Mouse (Mus musculus): ENCODE measurements at regions not wholly inside any gene's neighbourhood (a gene's known extent, or its start where the extent isn't known, plus 50 kb on each side); places are given as distances from the start of the nearest gene placed in this dataset.

DNA sequence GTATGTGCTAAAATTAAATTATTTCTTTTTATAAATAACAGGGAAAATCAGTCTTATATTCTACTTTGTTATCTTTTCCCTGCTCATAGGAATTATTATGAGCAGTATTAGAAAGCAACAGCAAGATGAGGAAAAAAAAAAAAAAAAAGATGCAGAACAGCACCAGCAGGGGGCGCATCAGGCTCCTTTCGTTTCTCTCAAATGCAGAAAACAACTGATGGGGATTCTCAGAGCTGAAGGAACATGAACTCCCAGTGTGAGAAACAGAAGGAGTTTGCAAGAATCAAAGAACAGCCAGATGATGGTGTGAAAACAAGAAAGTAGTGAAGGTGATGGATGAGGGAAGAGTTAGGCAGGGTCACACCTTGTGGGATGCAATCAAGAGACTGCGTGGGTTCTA, 478.7 kb downstream of the Cenpc1 start:
- no peaks in the 10 kb centered on the region for H3K36me3 ChIP-seq (ENCODE audit: control insufficient read depth, insufficient read depth, low read length)
- DNase-seq (ENCODE audit: low spot score), result peak; percentile 64
- H3K9ac ChIP-seq (ENCODE audit: low read length), result no peak overlapping the region
- WGBS, result 23% methylated on average over 3 of the region's 3 CpGs
- H3K27ac ChIP-seq (replicated peaks; ENCODE audit: low read depth, low read length), result no peak overlapping the region
- no peaks in the 10 kb centered on the region for H3K9me3 ChIP-seq (ENCODE audit: control insufficient read depth, low read length)
- H3K27me3 ChIP-seq (ENCODE audit: control insufficient read depth, insufficient read depth, low read length), result no peaks in the 10 kb centered on the region
- no peak for ATAC-seq (ENCODE audit: insufficient number of reproducible peaks, low FRiP score, low TSS enrichment, low read depth)
- H3K4me2 ChIP-seq (ENCODE audit: low read depth, severe bottlenecking), result no peak overlapping the region
- H3K4me3 ChIP-seq (ENCODE audit: low read depth, low read length), result no peak overlapping the region
- no peaks in the 10 kb centered on the region for H3K4me1 ChIP-seq (ENCODE audit: control insufficient read depth, insufficient read depth, low read length)

- ATAC-seq (ENCODE audit: insufficient number of reproducible peaks, low FRiP score, low TSS enrichment, low read depth), result no peak
- H3K27ac ChIP-seq (replicated peaks; ENCODE audit: low read depth, low read length), result no peak overlapping the region
- no peak overlapping the region for H3K4me3 ChIP-seq (ENCODE audit: low read depth, low read length)
- H3K9me3 ChIP-seq (ENCODE audit: control insufficient read depth, low read length), result no peaks in the 10 kb centered on the region
- H3K4me1 ChIP-seq (ENCODE audit: control insufficient read depth, insufficient read depth, low read length), result no peaks in the 10 kb centered on the region
- DNase-seq (ENCODE audit: low spot score), result no peak
- no peak overlapping the region for H3K9ac ChIP-seq (ENCODE audit: low read length)
- H3K36me3 ChIP-seq (ENCODE audit: control insufficient read depth, insufficient read depth, low read length), result no peaks in the 10 kb centered on the region
- H3K27me3 ChIP-seq (ENCODE audit: control insufficient read depth, insufficient read depth, low read length), result no peaks in the 10 kb centered on the region
- no peak overlapping the region for H3K4me2 ChIP-seq (ENCODE audit: low read depth, severe bottlenecking)
Observed at GRCm38 (mm10) chr5:85572531-85572930, 492.9 kb downstream of the Cenpc1 start.

DNA sequence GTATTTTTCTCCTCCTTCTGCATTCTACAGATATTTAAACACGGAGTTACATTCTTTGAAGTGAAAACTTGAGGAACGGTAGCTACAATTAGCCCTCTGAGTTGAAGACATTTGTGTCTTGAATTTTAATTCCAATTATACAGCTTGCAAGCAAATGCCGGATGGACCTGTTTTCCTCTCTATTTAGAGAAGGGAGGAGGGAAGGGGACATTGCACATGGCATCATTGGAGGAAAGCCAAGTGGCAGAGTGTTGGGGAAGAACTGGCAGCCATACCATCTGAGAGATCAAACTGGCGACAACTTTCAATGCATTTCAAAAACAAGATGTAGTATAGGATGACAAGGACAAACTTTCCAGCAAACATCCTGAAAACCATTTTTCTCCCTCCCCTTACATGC, 493.4 kb downstream of the Cenpc1 start:
- H3K36me3 ChIP-seq (ENCODE audit: control insufficient read depth, insufficient read depth, low read length), result no peaks in the 10 kb centered on the region
- no peaks in the 10 kb centered on the region for H3K9me3 ChIP-seq (ENCODE audit: control insufficient read depth, low read length)
- DNase-seq (ENCODE audit: low spot score) (no peak), ATAC-seq (ENCODE audit: insufficient number of reproducible peaks, low FRiP score, low TSS enrichment, low read depth) (no peak)
- no peak overlapping the region for H3K9ac ChIP-seq (ENCODE audit: low read length)
- no peak overlapping the region for H3K4me3 ChIP-seq (ENCODE audit: low read depth, low read length)
- H3K27ac ChIP-seq (replicated peaks; ENCODE audit: low read depth, low read length), result no peak overlapping the region
- 85% methylated on average over 4 of the region's 4 CpGs for WGBS
- H3K4me2 ChIP-seq (ENCODE audit: low read depth, severe bottlenecking), result no peak overlapping the region
- no peaks in the 10 kb centered on the region for H3K4me1 ChIP-seq (ENCODE audit: control insufficient read depth, insufficient read depth, low read length)
- no peaks in the 10 kb centered on the region for H3K27me3 ChIP-seq (ENCODE audit: control insufficient read depth, insufficient read depth, low read length)

GRCm38 (mm10) chr5:85571381-85571780, 494.0 kb downstream of the Cenpc1 start:
- Histone ChIP-seq H3K9ac (ENCODE audit: low read length) (no peak overlapping the region), H3K27me3 (ENCODE audit: control insufficient read depth, insufficient read depth, low read length) (no peaks in the 10 kb centered on the region), H3K27ac (replicated peaks; ENCODE audit: low read depth, low read length) (no peak overlapping the region), H3K4me1 (ENCODE audit: control insufficient read depth, insufficient read depth, low read length) (no peaks in the 10 kb centered on the region), H3K9me3 (ENCODE audit: control insufficient read depth, low read length) (no peaks in the 10 kb centered on the region), H3K36me3 (ENCODE audit: control insufficient read depth, insufficient read depth, low read length) (no peaks in the 10 kb centered on the region), H3K4me3 (ENCODE audit: low read depth, low read length) (no peak overlapping the region), H3K4me2 (ENCODE audit: low read depth, severe bottlenecking) (no peak overlapping the region)
- DNase-seq (ENCODE audit: low spot score) (no peak), ATAC-seq (ENCODE audit: insufficient number of reproducible peaks, low FRiP score, low TSS enrichment, low read depth) (no peak)
- WGBS, result 89% methylated on average over 3 of the region's 3 CpGs

DNA sequence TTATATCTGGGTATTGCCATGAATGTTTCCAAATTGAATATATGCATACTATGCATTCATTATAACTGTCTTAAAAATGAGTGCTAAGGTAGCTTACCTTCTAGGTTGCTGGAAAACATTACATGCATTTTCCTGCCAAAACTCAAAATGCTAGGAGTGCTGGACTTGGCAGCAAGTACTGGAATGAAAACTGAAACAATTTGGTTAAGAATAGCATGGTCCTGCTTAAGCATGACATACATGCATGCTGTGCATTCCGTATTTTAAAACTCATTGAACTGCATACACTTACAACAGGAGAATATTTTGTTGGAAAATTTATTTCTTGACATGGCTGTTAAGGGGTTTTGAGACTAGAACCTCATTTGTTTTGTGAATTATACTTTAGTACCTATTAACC, 529.1 kb downstream of the Cenpc1 start:
- Histone ChIP-seq H3K27me3 (ENCODE audit: control insufficient read depth, insufficient read depth, low read length) (no peaks in the 10 kb centered on the region), H3K36me3 (ENCODE audit: control insufficient read depth, insufficient read depth, low read length) (no peaks in the 10 kb centered on the region), H3K9ac (ENCODE audit: low read length) (no peak overlapping the region), H3K4me1 (ENCODE audit: control insufficient read depth, insufficient read depth, low read length) (no peaks in the 10 kb centered on the region), H3K4me2 (ENCODE audit: low read depth, severe bottlenecking) (no peak overlapping the region), H3K4me3 (ENCODE audit: low read depth, low read length) (no peak overlapping the region), H3K9me3 (ENCODE audit: control insufficient read depth, low read length) (no peaks in the 10 kb centered on the region), H3K27ac (replicated peaks; ENCODE audit: low read depth, low read length) (no peak overlapping the region)
- ATAC-seq (ENCODE audit: insufficient number of reproducible peaks, low FRiP score, low TSS enrichment, low read depth) (no peak), DNase-seq (ENCODE audit: low spot score) (no peak)
- WGBS, result 78% methylated on average over 1 of the region's 1 CpGs

GRCm38 (mm10) chr5:85525385-85526194, 539.8 kb downstream of the Cenpc1 start:
- WGBS, result 87% methylated on average over 10 of the region's 10 CpGs

GRCm38 (mm10) chr5:85505244-85505643, 560.1 kb downstream of the Cenpc1 start:
- DNase-seq (ENCODE audit: low spot score) (no peak), ATAC-seq (ENCODE audit: insufficient number of reproducible peaks, low FRiP score, low TSS enrichment, low read depth) (no peak)
- no peaks in the 10 kb centered on the region for H3K9me3 ChIP-seq (ENCODE audit: control insufficient read depth, low read length)
- H3K27ac ChIP-seq (replicated peaks; ENCODE audit: low read depth, low read length), result no peak overlapping the region
- no peaks in the 10 kb centered on the region for H3K36me3 ChIP-seq (ENCODE audit: control insufficient read depth, insufficient read depth, low read length)
- H3K9ac ChIP-seq (ENCODE audit: low read length), result no peak overlapping the region
- no peaks in the 10 kb centered on the region for H3K4me1 ChIP-seq (ENCODE audit: control insufficient read depth, insufficient read depth, low read length)
- no peak overlapping the region for H3K4me2 ChIP-seq (ENCODE audit: low read depth, severe bottlenecking)
- 94% methylated on average over 1 of the region's 1 CpGs for WGBS
- no peak overlapping the region for H3K4me3 ChIP-seq (ENCODE audit: low read depth, low read length)
- H3K27me3 ChIP-seq (ENCODE audit: control insufficient read depth, insufficient read depth, low read length), result no peaks in the 10 kb centered on the region

More at GRCm38 (mm10) chr5:85525385-85526194, 539.8 kb downstream of the Cenpc1 start:
- Histone ChIP-seq H3K9ac (ENCODE audit: low read length) (no peak overlapping the region), H3K4me3 (ENCODE audit: low read depth, low read length) (no peak overlapping the region), H3K27me3 (ENCODE audit: control insufficient read depth, insufficient read depth, low read length) (no peaks in the 10 kb centered on the region), H3K4me2 (ENCODE audit: low read depth, severe bottlenecking) (no peak overlapping the region), H3K27ac (replicated peaks; ENCODE audit: low read depth, low read length) (no peak overlapping the region), H3K36me3 (ENCODE audit: control insufficient read depth, insufficient read depth, low read length) (no peaks in the 10 kb centered on the region), H3K9me3 (ENCODE audit: control insufficient read depth, low read length) (no peaks in the 10 kb centered on the region), H3K4me1 (ENCODE audit: control insufficient read depth, insufficient read depth, low read length) (no peaks in the 10 kb centered on the region)
- no peak for DNase-seq (ENCODE audit: low spot score)
- no peak for ATAC-seq (ENCODE audit: insufficient number of reproducible peaks, low FRiP score, low TSS enrichment, low read depth)

GRCm38 (mm10) chr5:85497261-85497660, 568.1 kb downstream of the Cenpc1 start:
- WGBS, result 81% methylated on average over 2 of the region's 2 CpGs
- no peak for ATAC-seq (ENCODE audit: insufficient number of reproducible peaks, low FRiP score, low TSS enrichment, low read depth)
- H3K9ac ChIP-seq (ENCODE audit: low read length), result no peak overlapping the region

More at GRCm38 (mm10) chr5:85497261-85497660, 568.1 kb downstream of the Cenpc1 start:
- Histone ChIP-seq H3K4me1 (ENCODE audit: control insufficient read depth, insufficient read depth, low read length) (no peaks in the 10 kb centered on the region), H3K4me2 (ENCODE audit: low read depth, severe bottlenecking) (no peak overlapping the region), H3K27me3 (ENCODE audit: control insufficient read depth, insufficient read depth, low read length) (no peaks in the 10 kb centered on the region), H3K36me3 (ENCODE audit: control insufficient read depth, insufficient read depth, low read length) (no peaks in the 10 kb centered on the region), H3K9me3 (ENCODE audit: control insufficient read depth, low read length) (no peaks in the 10 kb centered on the region), H3K4me3 (ENCODE audit: low read depth, low read length) (no peak overlapping the region), H3K27ac (replicated peaks; ENCODE audit: low read depth, low read length) (no peak overlapping the region)
- DNase-seq (ENCODE audit: low spot score), result no peak

All from limb, embryonic 11.5 days (tissue).